Mouse (Mus musculus): ENCODE results near the gene Zic2.

Gene Zic2

GRCm38 (mm10) chr14:122461966-122462365, 13.3 kb upstream of the Zic2 start:
- peak; percentile 28 for DNase-seq (ENCODE audit: low spot score)

- DNase-seq (ENCODE audit: low spot score): peak; percentile 43
These were observed 12.6 kb upstream of the Zic2 start for GRCm38 (mm10) chr14:122462689-122463079.

GRCm38 (mm10) chr14:122463080-122463691, 12.0 kb upstream of the Zic2 start:
- peak; percentile 52 for DNase-seq (ENCODE audit: low spot score)

- DNase-seq (ENCODE audit: low spot score): peak; percentile 62
These were observed 11.4 kb upstream of the Zic2 start for GRCm38 (mm10) chr14:122463734-122464341.

GRCm38 (mm10) chr14:122464351-122464762, 10.9 kb upstream of the Zic2 start:
- DNase-seq (ENCODE audit: low spot score): peak; percentile 17

- DNase-seq (ENCODE audit: low spot score): peak; percentile 85
These were observed 10.2 kb upstream of the Zic2 start, which contains the start of gene Zic5 for GRCm38 (mm10) chr14:122464763-122465741. Zic5 (minus strand) TSS chr14:122465677.

- peak; percentile 4 for DNase-seq (ENCODE audit: low spot score)
These were observed 9.2 kb upstream of the Zic2 start for GRCm38 (mm10) chr14:122465931-122466490.

- no peak for DNase-seq (ENCODE audit: low spot score)
These were observed 8.4 kb upstream of the Zic2 start for GRCm38 (mm10) chr14:122466756-122467362.

GRCm38 (mm10) chr14:122467926-122468841, 7.1 kb upstream of the Zic2 start:
- DNase-seq (ENCODE audit: low spot score): peak; percentile 35

- peak; percentile 58 for DNase-seq (ENCODE audit: low spot score)
These were observed 6.1 kb upstream of the Zic2 start for GRCm38 (mm10) chr14:122468971-122469755.

GRCm38 (mm10) chr14:122471449-122472085, 3.7 kb upstream of the Zic2 start:
- no peak for DNase-seq (ENCODE audit: low spot score)

- peak; percentile 56 for DNase-seq (ENCODE audit: low spot score)
These were observed 3.1 kb upstream of the Zic2 start for GRCm38 (mm10) chr14:122472161-122472560.

- DNase-seq (ENCODE audit: low spot score): no peak
These were observed 2.6 kb upstream of the Zic2 start for GRCm38 (mm10) chr14:122472647-122473046.

- DNase-seq (ENCODE audit: low spot score): peak; percentile 28
These were observed 2.0 kb upstream of the Zic2 start for GRCm38 (mm10) chr14:122473211-122473751.

GRCm38 (mm10) chr14:122474041-122474890, 969 bp upstream of the Zic2 start:
- peak; percentile 90 for DNase-seq (ENCODE audit: low spot score)

GRCm38 (mm10) chr14:122475557-122476040, 364 bp downstream of the Zic2 start:
- DNase-seq (ENCODE audit: low spot score): peak; percentile 40

- peak; percentile 57 for DNase-seq (ENCODE audit: low spot score)
These were observed 996 bp downstream of the Zic2 start for GRCm38 (mm10) chr14:122476041-122476821.
